Mouse (Mus musculus): ENCODE results near the gene Pisd. TPM values are rescaled to one million over a fixed set of nuclear protein-coding genes. Genes with fewer than 3 reads are reported as not detected.
"Not testable (repeated sequence)": the region's sequence is repeated elsewhere in the genome, so short reads cannot be mapped to it uniquely, and the experiment has no call there.

Pisd gene
- polyA plus RNA-seq, 1 experiment, result 39.8 TPM

DNA sequence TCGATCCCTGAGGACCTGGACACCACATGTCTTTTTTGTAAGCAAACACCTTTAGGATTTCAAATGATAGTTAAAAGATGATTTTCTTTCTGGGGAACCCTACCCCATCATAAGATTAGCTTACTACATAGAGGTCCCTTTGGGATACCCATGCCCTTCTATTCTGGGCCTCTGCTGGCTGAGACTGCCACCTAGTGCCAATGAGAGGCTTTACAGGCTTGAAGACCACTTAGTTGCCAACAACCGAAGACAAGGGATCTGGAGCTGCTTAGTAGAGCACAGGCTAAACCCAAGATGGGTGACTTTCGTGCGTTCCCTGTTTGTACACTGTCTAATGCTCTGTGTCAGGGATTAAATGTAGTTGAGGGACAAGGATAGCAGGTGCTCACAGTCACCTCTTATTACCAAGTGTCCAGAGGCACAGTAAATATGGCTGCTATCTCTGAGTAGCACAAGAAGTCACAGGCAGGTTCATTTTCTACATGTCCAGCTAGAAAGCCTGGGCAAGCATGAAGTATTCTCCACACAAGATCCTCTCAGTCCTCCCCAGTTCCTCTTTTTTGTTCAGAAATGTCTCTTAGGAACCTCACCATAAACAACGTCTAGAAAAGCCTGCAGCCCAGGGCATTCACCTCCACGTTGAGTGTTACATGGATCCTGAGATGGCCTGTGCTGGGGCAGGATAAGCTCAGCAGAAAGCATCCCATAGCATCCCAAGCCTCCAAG, 37.6 kb downstream of the Pisd start:
- Histone ChIP-seq H3K27ac (ENCODE audit: control insufficient read depth, insufficient read depth, low read length) (no peak overlapping the region), H3K36me3 (ENCODE audit: control insufficient read depth, insufficient read depth, low read length) (no peaks in the 10 kb centered on the region), H3K4me1 (replicated peaks; ENCODE audit: control insufficient read depth, insufficient read depth, low read length) (peaks cover 41% of the 10 kb centered on the region), H3K4me3 (ENCODE audit: control insufficient read depth, insufficient read depth, low read length) (no peak overlapping the region), H3K27me3 (ENCODE audit: control insufficient read depth, insufficient read depth, low read length) (no peaks in the 10 kb centered on the region)
- peak; percentile 57 for DNase-seq
- WGBS, result 59% methylated on average over 6 of the region's 6 CpGs
- no peak for TF ChIP-seq POLR2A (IDR thresholded peaks at IDR 0.05; ENCODE audit: control insufficient read depth, extremely low read depth, insufficient read depth, low read length, poor library complexity)
- no peak for TF ChIP-seq CTCF (IDR thresholded peaks at IDR 0.05; ENCODE audit: borderline replicate concordance, control insufficient read depth, extremely low read depth, insufficient read depth, low read length, poor library complexity)

DNA sequence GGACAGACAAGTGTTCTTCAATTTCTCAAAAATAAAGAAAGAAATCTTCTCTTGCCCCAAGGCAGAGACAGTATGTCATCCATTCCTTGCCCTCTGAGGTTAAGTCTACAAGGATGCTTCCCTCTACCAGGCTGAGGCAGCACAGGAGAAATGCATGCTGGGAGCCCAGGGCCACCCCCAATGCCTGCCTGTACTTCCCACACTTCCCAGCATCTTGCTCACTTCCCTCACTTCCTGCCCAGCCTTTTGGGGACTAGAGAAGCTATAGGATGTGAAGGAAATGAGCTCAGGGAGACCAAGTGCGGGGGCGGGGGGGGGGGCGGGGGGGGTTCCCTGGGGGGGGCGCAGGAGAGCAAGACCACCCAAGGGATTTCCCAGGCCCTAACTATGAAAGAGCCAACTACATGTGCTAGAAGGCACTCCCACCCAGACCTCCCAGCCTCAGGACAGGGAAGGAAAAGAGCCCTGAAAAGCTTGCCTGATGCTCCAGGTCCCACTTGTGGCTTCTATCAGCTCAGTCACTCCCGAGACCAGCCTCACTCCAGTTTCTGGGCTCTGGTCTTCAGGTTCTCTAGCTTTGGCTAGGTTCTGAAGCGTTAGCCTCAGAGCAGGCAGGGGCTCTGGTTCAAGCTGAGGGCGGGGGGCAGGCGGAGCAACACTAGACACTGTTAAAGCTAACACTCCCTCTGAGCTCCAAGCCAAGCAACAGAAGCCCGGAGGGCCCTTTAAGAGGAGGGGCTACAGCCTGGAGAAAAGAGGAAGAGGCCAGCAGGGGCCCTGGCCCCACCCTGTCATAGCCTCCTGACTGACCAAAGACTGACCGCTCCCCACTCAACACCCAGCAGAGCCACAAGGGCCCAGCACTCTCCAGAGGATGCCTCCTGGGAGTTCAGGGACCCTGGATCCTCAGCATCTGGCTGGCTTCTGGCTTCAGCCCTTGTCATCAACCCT, 39.5 kb downstream of the Pisd start:
- Histone ChIP-seq H3K36me3 (ENCODE audit: control insufficient read depth, insufficient read depth, low read length) (no peaks in the 10 kb centered on the region), H3K27ac (ENCODE audit: control insufficient read depth, insufficient read depth, low read length) (no peak overlapping the region), H3K4me1 (replicated peaks; ENCODE audit: control insufficient read depth, insufficient read depth, low read length) (peaks cover 35% of the 10 kb centered on the region), H3K4me3 (ENCODE audit: control insufficient read depth, insufficient read depth, low read length) (no peak overlapping the region), H3K27me3 (ENCODE audit: control insufficient read depth, insufficient read depth, low read length) (no peaks in the 10 kb centered on the region)
- TF ChIP-seq CTCF (IDR thresholded peaks at IDR 0.05; ENCODE audit: borderline replicate concordance, control insufficient read depth, extremely low read depth, insufficient read depth, low read length, poor library complexity) (no peak), POLR2A (IDR thresholded peaks at IDR 0.05; ENCODE audit: control insufficient read depth, extremely low read depth, insufficient read depth, low read length, poor library complexity) (no peak)
- 44% methylated on average over 7 of the region's 10 CpGs for WGBS
- peak; percentile 19 for DNase-seq

DNA sequence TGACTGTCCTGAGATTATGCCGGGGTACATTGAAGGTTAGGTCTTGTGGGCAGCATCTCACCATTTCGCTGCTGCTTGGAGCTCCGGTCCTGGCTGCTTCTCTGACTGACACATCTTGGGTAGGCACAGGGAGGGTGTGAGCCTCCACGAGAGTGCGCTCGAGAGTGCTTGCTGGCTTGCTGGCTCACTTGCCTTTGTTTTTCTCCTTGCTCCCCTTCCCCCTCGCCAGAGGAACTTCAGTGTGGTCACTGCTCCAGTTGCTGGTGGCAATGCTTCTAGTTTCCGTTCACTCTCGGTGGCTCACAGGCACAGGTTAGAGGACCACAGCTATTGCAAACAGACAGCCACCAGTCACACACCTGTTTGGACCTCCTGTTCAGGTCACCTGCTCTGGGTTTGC, 43.3 kb downstream of the Pisd start:
- Histone ChIP-seq H3K36me3 (ENCODE audit: control insufficient read depth, insufficient read depth, low read length) (no peaks in the 10 kb centered on the region), H3K4me3 (ENCODE audit: control insufficient read depth, insufficient read depth, low read length) (no peak overlapping the region), H3K27me3 (ENCODE audit: control insufficient read depth, insufficient read depth, low read length) (no peaks in the 10 kb centered on the region), H3K4me1 (replicated peaks; ENCODE audit: control insufficient read depth, insufficient read depth, low read length) (peaks cover 19% of the 10 kb centered on the region), H3K27ac (ENCODE audit: control insufficient read depth, insufficient read depth, low read length) (no peak overlapping the region)
- DNase-seq, result peak; percentile 25
- TF ChIP-seq POLR2A (IDR thresholded peaks at IDR 0.05; ENCODE audit: control insufficient read depth, extremely low read depth, insufficient read depth, low read length, poor library complexity) (no peak), CTCF (IDR thresholded peaks at IDR 0.05; ENCODE audit: borderline replicate concordance, control insufficient read depth, extremely low read depth, insufficient read depth, low read length, poor library complexity) (no peak)
- 31% methylated on average over 9 of the region's 9 CpGs for WGBS

DNA sequence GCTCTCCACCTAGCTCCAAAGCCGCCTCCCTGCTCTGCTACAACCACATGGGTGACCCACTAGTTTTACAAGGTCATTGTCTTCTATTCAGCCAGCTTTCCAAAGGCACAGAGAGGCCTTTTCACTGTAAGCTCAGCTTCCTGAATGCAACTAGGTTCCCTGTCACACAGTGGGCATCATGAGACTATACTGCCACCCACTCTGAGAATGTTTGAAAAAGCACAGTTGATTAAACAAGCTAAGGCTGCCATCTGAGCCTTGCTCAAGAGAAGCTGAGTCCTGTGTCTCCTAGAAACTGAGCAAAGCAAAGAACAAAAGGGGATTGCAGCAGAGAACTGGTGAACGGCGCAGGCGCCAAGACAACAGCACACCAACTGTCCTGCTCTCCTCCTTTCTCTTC, 44.1 kb downstream of the Pisd start:
- H3K4me3 ChIP-seq (ENCODE audit: control insufficient read depth, insufficient read depth, low read length); DNase-seq; H3K27ac ChIP-seq (ENCODE audit: control insufficient read depth, insufficient read depth, low read length); H3K27me3 ChIP-seq (ENCODE audit: control insufficient read depth, insufficient read depth, low read length); H3K36me3 ChIP-seq (ENCODE audit: control insufficient read depth, insufficient read depth, low read length): not testable (repeated sequence)
- WGBS, result 96% methylated on average over 4 of the region's 4 CpGs
- H3K4me1 ChIP-seq (replicated peaks; ENCODE audit: control insufficient read depth, insufficient read depth, low read length), result peaks cover 19% of the 10 kb centered on the region

DNA sequence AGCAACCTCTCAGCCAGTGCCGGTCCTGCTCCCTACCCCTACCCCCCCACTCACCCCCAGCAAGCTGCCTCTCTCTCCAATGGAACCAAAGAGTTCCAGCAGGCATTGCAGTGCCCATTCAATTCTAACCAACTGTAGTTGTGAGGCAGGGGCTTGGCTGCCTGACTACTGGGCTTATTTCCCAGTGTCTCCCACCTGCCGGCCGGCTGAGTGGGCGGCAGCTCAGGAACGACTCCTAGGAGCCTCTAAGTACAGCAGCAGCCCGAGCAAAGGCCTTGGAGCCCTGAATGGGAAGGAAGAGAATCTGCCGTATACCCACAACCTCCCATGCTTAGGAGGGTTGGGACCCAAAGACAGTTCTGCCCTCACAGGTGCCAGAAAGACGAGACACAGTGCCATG, 44.6 kb downstream of the Pisd start:
- H3K27me3 ChIP-seq (ENCODE audit: control insufficient read depth, insufficient read depth, low read length); H3K27ac ChIP-seq (ENCODE audit: control insufficient read depth, insufficient read depth, low read length); DNase-seq; H3K36me3 ChIP-seq (ENCODE audit: control insufficient read depth, insufficient read depth, low read length); H3K4me3 ChIP-seq (ENCODE audit: control insufficient read depth, insufficient read depth, low read length): not testable (repeated sequence)
- H3K4me1 ChIP-seq (replicated peaks; ENCODE audit: control insufficient read depth, insufficient read depth, low read length), result peaks cover 19% of the 10 kb centered on the region
- WGBS, result 91% methylated on average over 8 of the region's 8 CpGs

DNA sequence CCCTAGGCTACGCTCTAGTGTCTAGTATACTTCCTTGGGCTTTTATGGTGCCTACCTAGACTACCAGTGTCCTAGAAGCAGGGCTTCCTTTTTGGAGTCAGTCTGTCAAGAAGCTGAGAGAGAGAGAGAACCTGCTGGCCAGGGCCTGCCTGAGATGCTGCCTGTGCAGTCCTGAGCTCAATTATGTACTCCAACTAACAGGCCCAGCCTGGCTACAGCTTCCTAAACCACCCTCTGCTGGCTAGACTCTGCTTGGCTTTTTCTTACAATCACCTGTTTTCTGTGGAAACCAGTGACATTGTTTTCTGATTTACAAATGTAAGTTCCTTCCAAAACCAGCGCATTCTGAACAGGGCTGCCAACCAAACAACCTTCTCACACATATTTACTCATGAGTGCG, 45.3 kb downstream of the Pisd start:
- WGBS, result 98% methylated on average over 3 of the region's 3 CpGs
- no peak overlapping the region for H3K27ac ChIP-seq (ENCODE audit: control insufficient read depth, insufficient read depth, low read length)
- no peaks in the 10 kb centered on the region for H3K27me3 ChIP-seq (ENCODE audit: control insufficient read depth, insufficient read depth, low read length)
- TF ChIP-seq POLR2A (IDR thresholded peaks at IDR 0.05; ENCODE audit: control insufficient read depth, extremely low read depth, insufficient read depth, low read length, poor library complexity) (no peak), CTCF (IDR thresholded peaks at IDR 0.05; ENCODE audit: borderline replicate concordance, control insufficient read depth, extremely low read depth, insufficient read depth, low read length, poor library complexity) (no peak)
- DNase-seq, result no peak
- H3K4me3 ChIP-seq (ENCODE audit: control insufficient read depth, insufficient read depth, low read length), result no peak overlapping the region
- H3K36me3 ChIP-seq (ENCODE audit: control insufficient read depth, insufficient read depth, low read length), result no peaks in the 10 kb centered on the region
- peaks cover 19% of the 10 kb centered on the region for H3K4me1 ChIP-seq (replicated peaks; ENCODE audit: control insufficient read depth, insufficient read depth, low read length)

DNA sequence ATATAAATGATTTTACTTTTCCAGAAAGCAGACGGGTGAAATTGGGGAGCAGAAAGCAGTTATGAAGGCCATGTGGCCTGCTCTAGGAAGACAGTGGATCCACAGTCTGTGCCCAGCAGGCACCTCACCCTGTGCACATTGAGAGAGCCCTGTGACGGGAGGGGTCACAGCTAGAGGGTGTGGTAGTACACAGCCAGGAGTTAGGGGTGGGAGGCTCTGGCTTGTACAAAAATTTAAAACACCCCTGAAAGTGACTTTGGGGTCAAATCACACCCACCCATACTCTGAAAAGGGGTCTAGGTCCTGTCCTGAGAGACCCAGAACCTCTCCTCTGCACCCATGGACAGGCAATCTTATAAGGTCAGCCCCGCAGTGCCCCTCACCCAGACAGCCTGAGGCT, 48.7 kb downstream of the Pisd start:
- H3K36me3 ChIP-seq (ENCODE audit: control insufficient read depth, insufficient read depth, low read length); H3K27ac ChIP-seq (ENCODE audit: control insufficient read depth, insufficient read depth, low read length); H3K4me1 ChIP-seq (replicated peaks; ENCODE audit: control insufficient read depth, insufficient read depth, low read length); H3K27me3 ChIP-seq (ENCODE audit: control insufficient read depth, insufficient read depth, low read length); H3K4me3 ChIP-seq (ENCODE audit: control insufficient read depth, insufficient read depth, low read length); DNase-seq: not testable (repeated sequence)
- WGBS, result 96% methylated on average over 3 of the region's 3 CpGs
